Mouse (Mus musculus) cerebellum, adult 9-10 months (tissue): ENCODE measurements around the gene Cd209f.
A peak's percentile ranks its signal among the peaks of the same experiment; 100 is the strongest.
"Not testable (repeated sequence)": the region's sequence is repeated elsewhere in the genome, so short reads cannot be mapped to it uniquely, and the experiment has no call there.

Source experiments
- DNase-seq: peaks from one replicate; pipeline ENCODE4 v3.0.0; 2022

Gene Cd209f

DNA sequence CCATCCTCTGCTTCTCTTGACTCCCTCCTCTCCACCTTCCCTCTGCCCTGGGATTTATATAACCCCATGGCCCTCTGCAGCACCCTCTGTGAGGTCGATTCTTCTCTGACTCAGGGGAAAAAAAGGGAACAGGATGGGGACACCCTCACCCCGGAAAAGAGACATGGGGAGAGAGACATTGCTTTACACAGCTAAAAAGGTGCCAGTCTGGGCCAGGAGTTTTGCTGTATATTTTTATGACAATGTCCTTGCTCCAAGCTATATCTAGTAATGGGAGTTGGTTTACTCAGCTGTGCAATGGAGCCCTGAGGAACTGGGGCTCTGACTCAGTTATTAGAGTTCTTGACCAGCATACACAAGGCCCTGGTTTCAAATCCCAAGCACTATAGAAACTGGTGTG lies at the start of gene Cd209f:
Gene Cd209f, minus strand, starts transcription at position 101 of the 400 bp plus-strand sequence.
- DNase-seq = not testable (repeated sequence)

- DNase-seq = no peak
These were observed 49.2 kb upstream of the Cd209f start for GRCm38 (mm10) chr8:4154878-4155277.

DNA sequence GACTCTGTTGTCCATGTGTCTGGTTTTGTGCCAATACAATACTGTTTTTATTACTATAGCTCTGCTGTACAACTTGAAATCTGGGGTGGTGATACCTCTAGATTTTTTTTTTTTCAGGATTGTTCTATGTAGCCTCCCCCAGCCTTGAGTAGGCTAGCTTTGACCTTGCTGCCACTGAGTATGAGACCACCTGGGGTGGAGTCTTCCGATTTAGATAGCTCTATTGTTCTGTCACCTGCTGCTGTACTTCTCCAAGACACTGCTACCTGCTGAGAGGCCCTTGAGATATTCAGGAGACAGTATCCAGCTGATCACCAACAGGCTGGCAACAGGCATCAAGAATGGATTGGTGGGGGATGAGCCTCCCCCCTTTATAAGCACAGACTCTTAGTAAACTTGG lies 41.6 kb upstream of the Cd209f start:
- no peak for DNase-seq

DNA sequence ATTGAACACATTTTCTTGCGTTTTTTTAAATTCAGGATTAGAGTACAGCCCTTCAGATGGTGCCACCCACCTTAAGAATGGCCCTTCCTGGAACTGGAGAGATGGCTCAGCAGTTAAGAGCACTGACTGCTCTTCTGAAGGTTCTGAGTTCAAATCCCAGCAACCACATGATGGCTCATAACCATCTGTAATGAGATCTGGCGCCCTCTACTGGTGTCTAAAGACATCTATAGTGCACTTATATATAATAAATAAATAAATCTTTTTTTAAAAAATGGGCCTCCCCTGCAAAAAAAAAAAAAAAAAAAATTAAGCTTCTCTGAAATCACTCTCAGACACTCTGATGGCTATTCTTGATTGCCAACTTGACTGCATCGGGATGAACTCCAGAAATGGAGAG lies 36.1 kb upstream of the Cd209f start:
- DNase-seq = no peak

GRCm38 (mm10) chr8:4139660-4140646 lies 34.3 kb upstream of the Cd209f start:
- DNase-seq = peak; percentile 75

- DNase-seq = no peak
These were observed 28.2 kb upstream of the Cd209f start, which contains the start of gene Cd209g for GRCm38 (mm10) chr8:4133798-4134197. Gene Cd209g (plus strand): TSS chr8:4134098.

DNA sequence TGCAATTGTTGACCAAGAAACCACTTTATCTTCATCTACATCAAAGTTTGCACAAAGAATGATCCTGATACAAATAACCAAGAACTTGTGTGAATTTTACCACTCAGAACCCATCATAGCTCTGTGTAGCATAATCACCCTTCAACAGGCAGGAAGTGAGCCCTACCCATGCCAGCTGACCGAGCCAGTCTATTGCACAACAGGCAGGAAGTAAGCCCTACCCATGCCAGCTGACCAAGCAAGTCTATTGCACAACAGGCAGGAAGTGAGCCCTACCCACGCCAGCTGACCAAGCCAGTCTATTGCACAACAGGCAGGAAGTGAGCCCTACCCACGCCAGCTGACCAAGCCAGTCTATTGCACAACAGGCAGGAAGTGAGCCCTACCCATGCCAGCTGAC lies 17.1 kb downstream of the Cd209f start:
- not testable (repeated sequence) for DNase-seq

DNA sequence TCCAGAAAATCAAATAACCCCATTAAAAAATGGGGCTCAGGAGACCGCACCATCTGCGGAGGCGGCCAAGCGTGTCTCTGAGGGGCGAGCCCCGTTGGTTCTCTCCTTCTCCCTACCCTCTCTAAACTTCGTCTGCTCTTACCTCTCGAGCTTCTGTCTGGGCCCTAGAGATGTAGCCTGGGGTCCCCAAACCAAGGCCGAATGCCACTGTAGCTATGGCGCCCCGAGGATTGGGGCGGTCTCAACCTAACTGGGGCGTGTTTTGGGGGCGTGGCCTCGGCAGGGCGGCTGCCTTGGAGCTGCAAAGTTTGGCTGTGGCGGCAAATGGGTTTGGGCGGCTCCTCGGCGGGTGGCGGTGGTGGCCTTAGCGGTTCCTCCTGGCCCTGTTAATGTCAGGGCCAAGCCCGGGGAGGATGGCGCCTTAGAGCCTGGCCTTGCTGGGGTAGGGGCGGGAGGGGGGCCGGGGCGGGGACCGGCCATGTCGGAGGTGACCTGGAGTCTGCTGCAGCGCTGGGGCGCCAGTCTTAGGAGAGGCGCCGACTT lies 18.4 kb downstream of the Cd209f start:
- DNase-seq = not testable (repeated sequence)
